Mouse (Mus musculus) liver, embryonic 16.5 days (tissue): ENCODE data around the gene Abcc6. TPM values are rescaled to one million over a fixed set of nuclear protein-coding genes. Genes with fewer than 3 reads are reported as not detected.

Experiments
- ATAC-seq: fragments of 200-750 bp; cut with Nextera tagmentation; 2 replicates; pipeline ENCODE4 v1.8.0; 2017; ENCODE audit warnings: low read depth, mild to moderate bottlenecking, moderate number of reproducible peaks, moderate library complexity
- H3K27ac ChIP-seq: fragments of 300-500 bp; sonication (generic); 2 replicates; pipeline ENCODE4 v1.5.1; 2014; ENCODE audit warnings: mild to moderate bottlenecking, low read length
- H3K27me3 ChIP-seq: fragments of 300-500 bp; sonication (generic); 2 replicates; pipeline ENCODE4 v1.6.1; 2014; ENCODE audit warnings: low read depth, low read length, mixed read lengths; ENCODE audit not compliant: control insufficient read depth, insufficient read depth
- H3K36me3 ChIP-seq: fragments of 300-500 bp; sonication (generic); 2 replicates; pipeline ENCODE4 v1.6.1; 2014; ENCODE audit warnings: mild to moderate bottlenecking; ENCODE audit not compliant: control insufficient read depth, insufficient read depth
- H3K4me1 ChIP-seq: fragments of 300-500 bp; sonication (generic); 2 replicates; pipeline ENCODE4 v1.6.1; 2014; ENCODE audit warnings: low read depth, low read length, mixed read lengths; ENCODE audit not compliant: control insufficient read depth
- H3K4me2 ChIP-seq: fragments of 300-500 bp; sonication (generic); 2 replicates; pipeline ENCODE4 v1.6.1; 2014; ENCODE audit warnings: low read depth, low read length, mixed read lengths
- H3K4me3 ChIP-seq: fragments of 300-500 bp; sonication (generic); 2 replicates; pipeline ENCODE4 v1.5.1; 2014; ENCODE audit warnings: low read depth, mild to moderate bottlenecking, low read length
- H3K9ac ChIP-seq: fragments of 300-500 bp; sonication (generic); 2 replicates; pipeline ENCODE4 v1.6.1; 2014; ENCODE audit warnings: low read depth, low read length
- H3K9me3 ChIP-seq: fragments of 300-500 bp; sonication (generic); replicated peaks from 2 replicates; pipeline ENCODE4 v1.6.1; 2016; ENCODE audit warnings: low read length; ENCODE audit not compliant: control insufficient read depth
- WGBS: fragments of 180-500 bp; shearing (Covaris S2); extraction: QIAGEN DNeasy Blood & Tissue Kit; methylation state at CpG from one replicate; pipeline ENCODE4 v1.1.7; 2014; ENCODE audit not compliant: insufficient replicate concordance; 5-methylcytosine and 5-hydroxymethylcytosine counted together
- polyA plus RNA-seq: library from polyadenylated mRNA; unstranded; fragments of >200 nt; fragmentation: Nextera tagmentation; extraction: Ambion mirVana; gene quantifications from 2 replicates; pipeline ENCODE4 v1.2.1, GENCODE M21; 2015

Abcc6 gene
- polyA plus RNA-seq, result 16.9 and 19.2 TPM in 2 replicates

DNA sequence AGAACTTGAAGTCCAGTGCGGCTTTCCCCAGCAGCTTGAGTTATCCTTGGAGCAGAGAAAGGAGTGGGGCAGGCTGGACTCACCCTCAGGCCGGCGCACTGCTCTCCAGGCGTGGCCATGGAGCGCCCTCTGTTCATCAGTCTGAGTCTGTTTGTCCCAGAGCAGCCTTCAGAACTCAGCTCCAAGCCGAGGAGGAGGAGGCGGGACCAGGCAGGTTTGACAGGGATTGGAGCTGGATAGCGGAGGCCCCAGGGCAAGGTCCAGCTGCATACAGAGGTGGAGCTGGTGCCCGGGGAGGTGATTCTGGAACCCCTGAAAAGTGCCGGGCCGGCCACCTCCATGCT lies at the start of gene Abcc6:
Gene Abcc6, minus strand, starts transcription at position 158 of the 344 bp plus-strand sequence.
- ATAC-seq, result peak; percentile 74
- Histone ChIP-seq H3K4me3 (peak within 1 kb of the TSS; percentile 37), H3K4me2 (peak within 1 kb of the TSS; percentile 28), H3K27ac (peak within 1 kb of the TSS; percentile 83), H3K9me3 (no peaks in the 10 kb centered on the region), H3K27me3 (no peaks in the 10 kb centered on the region), H3K36me3 (no peaks in the 10 kb centered on the region), H3K4me1 (peaks cover 29% of the 10 kb centered on the region), H3K9ac (peak within 1 kb of the TSS; percentile 11; the same call in 1 of the 2 replicates)
- WGBS, result 32% methylated on average over 11 of the region's 11 CpGs

DNA sequence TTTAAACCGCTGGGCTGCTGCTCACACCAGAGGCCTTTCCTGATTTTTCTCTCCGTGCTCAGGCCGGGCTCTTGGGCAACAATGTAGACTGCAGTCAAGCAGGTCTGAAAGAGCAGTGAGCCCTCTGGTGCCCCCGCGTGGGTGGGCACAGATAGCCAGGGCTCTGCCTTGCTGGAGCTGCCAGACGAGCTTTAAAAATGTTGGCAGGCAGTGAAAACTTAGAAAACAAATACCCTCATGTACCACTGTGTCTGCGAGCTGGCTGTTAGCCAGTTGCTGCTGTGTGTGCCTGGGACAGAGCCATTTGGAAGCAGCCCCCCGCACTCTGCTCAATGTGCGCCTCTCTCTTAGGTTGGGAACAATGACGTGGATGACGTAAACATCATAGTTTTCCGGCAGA lies 47.6 kb upstream of the Abcc6 start:
- 73% methylated on average over 12 of the region's 12 CpGs for WGBS
- ATAC-seq, result no peak
- Histone ChIP-seq H3K9ac (no peak overlapping the region), H3K36me3 (peaks cover 14% of the 10 kb centered on the region), H3K27me3 (no peaks in the 10 kb centered on the region), H3K27ac (no peak overlapping the region), H3K4me2 (no peak overlapping the region), H3K4me3 (no peak overlapping the region), H3K4me1 (no peaks in the 10 kb centered on the region), H3K9me3 (no peaks in the 10 kb centered on the region)

DNA sequence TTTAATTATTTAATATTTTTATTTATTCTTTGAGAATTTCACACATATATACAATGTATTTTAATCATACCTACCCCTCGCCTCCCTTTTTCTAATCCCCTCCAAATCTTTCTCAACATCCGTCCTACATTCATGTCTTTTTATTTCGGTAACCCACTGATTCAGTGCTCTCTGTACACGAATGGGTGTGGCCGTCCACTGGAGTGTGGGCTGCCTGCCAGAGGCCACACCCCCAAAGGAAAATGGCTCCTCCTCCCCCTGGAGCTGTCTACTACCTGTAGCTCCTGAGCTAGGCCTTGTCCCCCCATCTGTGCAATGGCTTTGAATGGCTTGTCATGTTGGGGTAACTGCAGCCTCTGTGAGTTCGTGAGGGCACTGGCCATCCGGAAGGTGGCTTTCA lies 46.7 kb upstream of the Abcc6 start:
- no peak for ATAC-seq
- H3K4me1 ChIP-seq, result no peaks in the 10 kb centered on the region
- H3K36me3 ChIP-seq, result peaks cover 22% of the 10 kb centered on the region
- no peak overlapping the region for H3K9ac ChIP-seq
- WGBS, result 72% methylated on average over 7 of the region's 7 CpGs
- no peaks in the 10 kb centered on the region for H3K9me3 ChIP-seq
- H3K4me2 ChIP-seq, result no peak overlapping the region
- no peak overlapping the region for H3K27ac ChIP-seq
- no peak overlapping the region for H3K4me3 ChIP-seq
- H3K27me3 ChIP-seq, result no peaks in the 10 kb centered on the region

DNA sequence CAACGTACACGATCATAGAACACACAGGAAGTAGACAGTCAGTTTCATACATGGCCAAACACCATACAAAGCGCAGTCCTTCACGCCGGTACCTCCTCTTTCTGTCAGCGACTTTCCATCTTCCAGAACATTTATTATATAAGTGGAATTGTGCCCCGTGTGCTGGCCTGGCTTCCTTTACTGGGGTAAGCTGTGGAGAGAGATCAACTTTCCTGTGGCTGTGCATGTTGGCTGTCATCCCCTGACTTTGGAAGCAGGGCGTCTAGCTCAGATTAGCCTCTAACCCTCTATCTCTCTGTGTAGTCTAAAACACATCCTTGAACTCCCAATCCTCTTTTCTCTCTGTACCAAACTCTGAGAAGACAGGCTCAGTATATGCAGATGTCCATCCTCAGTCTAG lies 38.7 kb upstream of the Abcc6 start:
- Histone ChIP-seq H3K4me2 (no peak overlapping the region), H3K4me1 (no peaks in the 10 kb centered on the region), H3K36me3 (peaks cover 33% of the 10 kb centered on the region), H3K27me3 (no peaks in the 10 kb centered on the region), H3K4me3 (no peak overlapping the region), H3K9me3 (no peaks in the 10 kb centered on the region), H3K9ac (no peak overlapping the region), H3K27ac (no peak overlapping the region)
- 87% methylated on average over 8 of the region's 8 CpGs for WGBS
- ATAC-seq, result no peak

DNA sequence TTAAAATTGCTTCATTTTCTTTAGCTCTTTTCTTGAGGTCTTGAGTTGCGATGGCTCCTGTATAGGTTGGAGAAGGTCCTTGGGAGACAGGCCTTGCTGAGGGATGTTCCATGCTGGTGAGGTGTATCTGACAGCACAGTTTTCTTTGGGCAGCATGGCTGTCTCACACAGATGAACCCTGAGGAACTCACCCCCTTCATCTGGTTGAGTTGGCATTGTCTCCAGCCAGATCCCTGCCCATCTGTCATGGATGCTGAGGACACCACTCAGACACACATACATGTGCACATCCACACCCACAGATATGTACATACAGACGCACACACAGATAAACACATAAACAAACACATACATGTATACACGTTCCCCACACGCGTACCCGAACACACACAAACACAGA lies 33.2 kb upstream of the Abcc6 start:
- ATAC-seq, result no peak
- Histone ChIP-seq H3K9me3 (no peaks in the 10 kb centered on the region), H3K4me2 (no peak overlapping the region), H3K4me3 (no peak overlapping the region), H3K9ac (no peak overlapping the region), H3K27ac (no peak overlapping the region), H3K36me3 (peaks cover 3% of the 10 kb centered on the region), H3K4me1 (no peaks in the 10 kb centered on the region), H3K27me3 (no peaks in the 10 kb centered on the region)
- WGBS, result 82% methylated on average over 6 of the region's 6 CpGs

GRCm38 (mm10) chr7:46061614-46062013 lies 31.5 kb upstream of the Abcc6 start:
- no peak overlapping the region for H3K9ac ChIP-seq
- no peak for ATAC-seq
- H3K4me1 ChIP-seq, result no peaks in the 10 kb centered on the region
- no peak overlapping the region for H3K27ac ChIP-seq
- H3K27me3 ChIP-seq, result no peaks in the 10 kb centered on the region
- peaks cover 3% of the 10 kb centered on the region for H3K36me3 ChIP-seq
- H3K4me3 ChIP-seq, result no peak overlapping the region
- no peaks in the 10 kb centered on the region for H3K9me3 ChIP-seq
- H3K4me2 ChIP-seq, result no peak overlapping the region
- 82% methylated on average over 16 of the region's 16 CpGs for WGBS

DNA sequence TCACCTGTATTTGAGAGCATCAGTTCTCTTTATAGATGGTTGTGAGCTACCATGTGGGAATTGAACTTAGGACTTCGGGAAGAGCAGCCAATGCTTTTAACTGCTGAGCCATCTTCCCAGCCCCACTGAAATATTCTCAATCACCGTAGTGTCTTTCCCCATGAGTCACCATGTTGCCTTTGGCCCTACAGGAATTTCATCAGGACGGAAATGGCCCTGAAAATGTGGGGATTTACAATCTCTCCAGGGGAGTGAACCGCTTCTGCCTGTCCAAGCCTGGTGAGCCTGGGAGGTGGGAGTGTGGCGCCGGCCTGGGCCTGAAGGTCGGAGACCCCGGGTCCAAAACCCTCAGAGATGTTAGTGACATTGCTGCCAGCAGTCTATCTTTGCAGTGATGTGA lies 30.6 kb upstream of the Abcc6 start:
- H3K36me3 ChIP-seq, result no peaks in the 10 kb centered on the region; the same call in none of the 2 replicates
- WGBS, result 77% methylated on average over 8 of the region's 8 CpGs
- H3K4me3 ChIP-seq, result no peak overlapping the region
- no peak overlapping the region for H3K27ac ChIP-seq
- no peak for ATAC-seq
- no peak overlapping the region for H3K9ac ChIP-seq
- no peaks in the 10 kb centered on the region for H3K4me1 ChIP-seq
- no peaks in the 10 kb centered on the region for H3K27me3 ChIP-seq
- no peaks in the 10 kb centered on the region for H3K9me3 ChIP-seq
- H3K4me2 ChIP-seq, result no peak overlapping the region

DNA sequence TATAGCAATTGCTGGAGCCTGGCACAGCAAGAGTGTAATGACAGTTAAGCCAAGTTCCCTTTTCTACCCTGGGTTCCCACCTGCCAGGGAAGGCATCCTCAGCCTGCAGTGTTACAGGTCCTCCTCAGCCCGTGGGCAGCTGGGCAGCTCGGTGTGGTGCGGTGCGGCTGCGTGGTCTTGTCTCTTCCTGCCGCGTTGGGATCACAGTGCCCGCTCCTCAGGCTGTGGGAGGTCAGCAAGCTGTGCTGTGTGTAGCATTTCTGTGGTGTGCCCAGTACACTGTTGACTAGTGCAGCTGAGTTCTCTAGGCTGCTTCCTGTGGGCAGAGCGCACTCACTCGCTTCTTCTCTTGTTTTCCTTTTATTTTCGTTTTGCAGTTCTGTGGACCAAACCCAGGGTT lies 28.8 kb upstream of the Abcc6 start:
- Histone ChIP-seq H3K9ac (no peak overlapping the region), H3K27me3 (no peaks in the 10 kb centered on the region), H3K4me2 (no peak overlapping the region), H3K27ac (no peak overlapping the region), H3K4me1 (no peaks in the 10 kb centered on the region), H3K4me3 (0 out of 2 replicates have a peak overlapping the region, but pooled peaks have one; percentile 12), H3K36me3 (peaks cover 8% of the 10 kb centered on the region), H3K9me3 (no peaks in the 10 kb centered on the region)
- ATAC-seq, result no peak
- 76% methylated on average over 11 of the region's 11 CpGs for WGBS

DNA sequence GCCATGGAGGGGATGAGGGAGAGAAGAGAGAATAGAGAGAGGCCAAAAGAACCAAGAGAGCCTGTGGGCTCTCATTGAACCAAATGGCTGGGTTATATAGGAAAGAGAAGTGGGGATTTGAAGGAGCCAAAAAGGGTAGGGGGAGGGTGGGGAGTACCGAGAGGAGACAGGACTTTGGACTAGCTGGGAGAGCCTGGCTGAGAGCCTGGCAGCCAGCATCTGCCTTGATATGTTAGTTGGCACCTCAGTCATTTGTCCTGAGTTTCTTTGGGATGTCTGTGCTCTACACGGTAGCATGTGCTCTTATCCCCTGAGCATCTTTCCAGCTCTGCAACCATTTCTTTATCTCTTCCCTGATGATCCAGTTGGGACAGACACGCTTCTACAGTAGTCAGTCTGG lies 23.5 kb upstream of the Abcc6 start:
- no peaks in the 10 kb centered on the region for H3K27me3 ChIP-seq
- H3K4me3 ChIP-seq, result no peak overlapping the region
- no peaks in the 10 kb centered on the region for H3K4me1 ChIP-seq
- H3K9me3 ChIP-seq, result no peaks in the 10 kb centered on the region
- WGBS, result 75% methylated on average over 3 of the region's 3 CpGs
- H3K4me2 ChIP-seq, result no peak overlapping the region
- H3K9ac ChIP-seq, result no peak overlapping the region
- H3K27ac ChIP-seq, result no peak overlapping the region
- peaks cover 22% of the 10 kb centered on the region for H3K36me3 ChIP-seq
- no peak for ATAC-seq
